Mouse (Mus musculus): ENCODE data around the gene Supt4a.

GRCm38 (mm10) chr11:87734346-87734745 lies 3.0 kb upstream of the Supt4a start:
- no peak for TF ChIP-seq POLR2A (IDR thresholded peaks at IDR 0.05; ENCODE audit: borderline replicate concordance, insufficient read depth, low read length)
- no peak for TF ChIP-seq CTCF (IDR thresholded peaks at IDR 0.05; ENCODE audit: borderline replicate concordance, insufficient read depth, low read depth, low read length)

Measured in cerebellum, adult 2 months (tissue).